Mouse (Mus musculus) ES-Bruce4 (cell line): ENCODE measurements around the gene Ajuba. TPM values are rescaled to one million over a fixed set of nuclear protein-coding genes. Genes with fewer than 3 reads are reported as not detected.

Experiments used
- H3K27ac ChIP-seq: 2 replicates; pipeline ENCODE4 v1.5.1; 2012; ENCODE audit warnings: low read length, inconsistent platforms; ENCODE audit not compliant: insufficient read depth
- H3K27me3 ChIP-seq: 2 replicates; pipeline ENCODE4 v1.6.1; 2012; ENCODE audit warnings: mild to moderate bottlenecking, low read length, inconsistent platforms; ENCODE audit not compliant: control insufficient read depth, poor library complexity, insufficient read depth, severe bottlenecking
- H3K36me3 ChIP-seq: 2 replicates; pipeline ENCODE4 v1.6.1; 2012; ENCODE audit warnings: inconsistent platforms, mild to moderate bottlenecking, low read length, moderate library complexity; ENCODE audit not compliant: control insufficient read depth, poor library complexity, insufficient read depth, severe bottlenecking
- H3K4me1 ChIP-seq: one replicate; pipeline ENCODE4 v1.8.1; 2011; ENCODE audit warnings: low read length; ENCODE audit not compliant: control insufficient read depth, insufficient read depth
- H3K4me3 ChIP-seq: 2 replicates; pipeline ENCODE4 v1.5.1; 2011; ENCODE audit warnings: low read depth, mild to moderate bottlenecking, low read length
- H3K9ac ChIP-seq: 2 replicates; pipeline ENCODE4 v1.6.1; 2012; ENCODE audit warnings: low read depth, mild to moderate bottlenecking, inconsistent platforms; ENCODE audit not compliant: poor library complexity, severe bottlenecking
- H3K9me3 ChIP-seq: replicated peaks from 2 replicates; pipeline ENCODE4 v1.6.1; 2012; ENCODE audit warnings: mild to moderate bottlenecking, low read length, inconsistent platforms; ENCODE audit not compliant: control insufficient read depth, poor library complexity, insufficient read depth, severe bottlenecking
- CTCF ChIP-seq: IDR thresholded peaks from one replicate; pipeline ENCODE4 v1.8.1; 2011; ENCODE audit warnings: low read depth, low read length
- EP300 ChIP-seq: IDR thresholded peaks from 2 replicates; pipeline ENCODE4 v1.6.1; 2011; ENCODE audit warnings: low read depth, low read length; ENCODE audit not compliant: insufficient read depth
- POLR2A ChIP-seq: IDR thresholded peaks from one replicate; pipeline ENCODE4 v1.8.1; 2011; ENCODE audit warnings: low read length; ENCODE audit not compliant: insufficient read depth
- polyA plus RNA-seq: library from polyadenylated mRNA; stranded (reverse); fragments of >200 nt; gene quantifications from 2 replicates; pipeline ENCODE4 v1.2.4, GENCODE M21; 2011; ENCODE audit warnings: low read depth; ENCODE audit not compliant: missing spikeins, insufficient read depth, insufficient read length

Ajuba gene
- polyA plus RNA-seq, 1 experiment, result 112 TPM

DNA sequence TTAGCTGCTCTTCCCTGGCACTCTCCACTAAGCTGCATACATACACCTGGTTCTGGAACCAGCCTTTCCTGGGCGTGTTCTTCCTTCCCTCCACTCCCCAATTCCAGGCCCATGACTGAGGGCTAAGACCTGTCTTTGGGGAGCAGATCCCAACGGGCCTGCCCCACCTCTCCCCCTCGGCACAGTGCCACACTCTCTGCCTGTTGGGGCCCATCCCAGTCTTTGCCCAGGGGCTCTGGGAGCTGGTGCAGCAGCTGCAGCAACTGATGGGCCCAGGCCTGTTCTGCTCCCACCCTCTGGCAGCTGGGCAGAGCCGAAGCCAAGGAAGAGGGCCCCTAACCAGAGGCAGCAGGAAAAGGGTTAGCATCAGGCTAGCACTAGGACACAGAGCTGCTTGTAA, 3.1 kb downstream of the Ajuba start:
- Histone ChIP-seq H3K27me3 (no peaks in the 10 kb centered on the region), H3K36me3 (peaks cover 43% of the 10 kb centered on the region), H3K9me3 (no peaks in the 10 kb centered on the region), H3K4me1 (peaks cover 7% of the 10 kb centered on the region), H3K27ac (peak overlapping the region; percentile 89), H3K9ac (peak overlapping the region; percentile 96), H3K4me3 (peak overlapping the region; percentile 86)
- TF ChIP-seq POLR2A (no peak), EP300 (0 out of 2 replicates have a peak, but pooled peaks have one; percentile 42)

DNA sequence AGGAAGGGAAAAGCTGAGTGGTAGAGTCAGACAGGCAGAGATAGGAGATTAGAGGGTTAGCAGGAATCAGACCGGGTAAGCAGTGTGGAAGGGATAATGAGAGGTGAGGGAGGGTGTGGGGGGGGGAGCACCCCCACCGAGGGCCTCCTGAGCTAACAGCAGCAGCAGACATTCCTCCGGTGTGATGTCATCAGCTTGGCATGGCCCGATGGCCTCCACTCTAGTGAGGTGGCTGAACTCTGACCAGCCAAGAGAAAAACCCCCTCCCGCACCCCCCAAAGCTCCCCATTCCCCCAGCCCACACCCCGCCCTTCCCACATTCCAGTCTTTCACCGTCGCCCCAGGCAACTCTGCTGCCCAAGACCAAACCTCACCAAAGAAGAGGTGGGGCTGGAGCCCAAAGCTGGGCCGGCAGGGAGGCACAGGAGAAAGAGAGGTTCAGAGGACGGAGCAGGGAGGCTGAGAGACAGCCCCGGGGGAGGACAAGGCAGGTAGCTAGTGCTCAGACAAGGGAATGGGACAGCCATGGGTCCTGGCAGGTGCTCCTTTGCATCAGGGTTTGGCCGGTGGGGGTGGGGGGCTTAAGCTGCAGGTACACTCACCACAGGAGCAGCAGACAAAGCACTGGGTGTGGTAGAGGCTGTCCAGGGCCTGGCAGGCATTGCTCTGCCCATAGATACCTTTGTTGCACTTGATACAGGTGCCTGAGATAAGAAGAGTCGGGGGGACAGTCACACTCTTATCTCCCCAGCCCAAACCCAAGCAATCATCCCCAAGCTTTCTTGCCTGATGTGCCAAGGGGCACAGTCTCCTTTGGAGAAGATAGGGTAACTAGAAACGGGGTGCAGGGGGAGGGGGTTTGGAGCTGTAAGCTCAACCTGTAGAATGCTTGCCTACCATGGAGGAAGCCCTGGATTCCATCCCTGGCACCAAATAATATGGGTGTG, 4.3 kb downstream of the Ajuba start:
- H3K27me3 ChIP-seq, result no peaks in the 10 kb centered on the region
- peaks cover 54% of the 10 kb centered on the region for H3K36me3 ChIP-seq
- peak; percentile 87 for TF ChIP-seq EP300
- no peak for TF ChIP-seq CTCF
- H3K4me1 ChIP-seq, result peaks cover 9% of the 10 kb centered on the region
- peak overlapping the region; percentile 96 for H3K9ac ChIP-seq
- no peaks in the 10 kb centered on the region for H3K9me3 ChIP-seq
- H3K27ac ChIP-seq, result peak overlapping the region; percentile 95
- peak overlapping the region; percentile 86 for H3K4me3 ChIP-seq

DNA sequence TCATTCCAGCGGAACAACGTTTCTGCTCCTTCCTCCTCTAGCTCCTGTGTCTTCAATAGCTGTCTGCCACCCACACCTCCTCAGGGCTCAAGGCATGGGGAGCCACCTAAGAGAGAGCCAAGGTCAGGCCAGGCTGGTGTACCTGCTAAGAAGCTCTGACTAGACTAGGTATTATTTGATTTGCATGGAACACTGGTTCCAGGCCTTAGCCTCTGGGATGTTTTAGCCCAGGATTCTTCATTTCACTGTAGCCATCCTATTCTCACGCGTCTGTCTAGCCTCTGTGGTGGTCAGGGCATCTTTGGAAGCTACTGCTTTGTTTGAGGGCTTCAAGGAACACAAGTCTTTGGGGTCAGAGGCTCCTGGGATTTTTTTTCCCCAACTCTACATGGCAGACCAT, 5.2 kb downstream of the Ajuba start:
- Histone ChIP-seq H3K27me3 (no peaks in the 10 kb centered on the region), H3K36me3 (peaks cover 63% of the 10 kb centered on the region), H3K4me1 (peaks cover 9% of the 10 kb centered on the region), H3K9ac (peak overlapping the region; percentile 66), H3K4me3 (peak overlapping the region; percentile 25), H3K9me3 (no peaks in the 10 kb centered on the region), H3K27ac (peak overlapping the region; percentile 95)
- TF ChIP-seq EP300, result no peak
- no peak for TF ChIP-seq POLR2A
- no peak for TF ChIP-seq CTCF

DNA sequence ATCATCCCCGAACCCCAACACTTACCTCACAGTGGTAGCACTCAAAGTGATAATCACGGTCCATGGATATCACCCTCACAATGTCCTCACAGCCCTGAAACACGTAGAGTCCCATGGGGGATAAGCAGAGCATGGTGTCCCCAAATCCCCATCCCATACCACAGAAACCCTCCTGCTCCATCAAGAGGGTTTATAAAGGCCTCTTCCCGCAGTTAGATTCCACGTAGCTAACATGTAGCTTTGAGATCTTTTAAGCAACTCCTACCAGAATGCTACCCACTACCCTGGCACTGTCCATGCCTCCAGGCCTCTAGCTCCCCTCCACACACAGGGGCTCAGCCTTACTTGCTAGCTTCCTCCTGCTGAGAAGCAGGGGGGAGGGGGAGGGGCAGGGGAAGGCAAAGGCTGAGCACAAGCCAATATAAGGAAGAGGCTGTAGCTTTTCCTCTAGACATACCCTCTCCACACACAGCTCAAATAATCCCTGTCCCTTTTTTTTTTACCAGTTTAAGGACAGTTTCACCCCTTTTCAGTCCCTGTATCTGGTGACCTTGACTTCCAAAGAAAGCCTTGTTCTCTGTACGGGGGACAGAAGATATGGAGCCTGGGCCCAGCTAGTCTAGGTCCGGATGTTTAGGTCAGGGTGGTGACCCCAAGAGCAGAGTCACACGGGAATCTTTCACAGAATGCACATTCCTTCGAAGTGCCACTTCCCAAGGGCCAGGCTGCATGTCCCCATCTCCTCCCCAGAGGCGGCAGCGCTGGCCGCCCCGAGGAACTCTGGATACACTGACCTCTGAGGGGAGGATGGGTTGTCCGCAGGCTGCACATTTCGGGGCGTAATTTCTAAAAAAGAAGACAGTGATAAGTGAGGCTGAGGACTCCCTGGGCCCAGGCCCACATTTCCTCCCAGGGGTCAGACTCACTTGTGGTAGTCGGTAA, 7.6 kb downstream of the Ajuba start:
- Histone ChIP-seq H3K9me3 (no peaks in the 10 kb centered on the region), H3K36me3 (peaks cover 54% of the 10 kb centered on the region), H3K4me3 (no peak overlapping the region), H3K27ac (peak overlapping the region; percentile 70), H3K4me1 (peaks cover 9% of the 10 kb centered on the region), H3K27me3 (no peaks in the 10 kb centered on the region), H3K9ac (peak overlapping the region; percentile 20)
- TF ChIP-seq EP300, result 0 out of 2 replicates have a peak, but pooled peaks have one; percentile 16
- TF ChIP-seq CTCF, result no peak

DNA sequence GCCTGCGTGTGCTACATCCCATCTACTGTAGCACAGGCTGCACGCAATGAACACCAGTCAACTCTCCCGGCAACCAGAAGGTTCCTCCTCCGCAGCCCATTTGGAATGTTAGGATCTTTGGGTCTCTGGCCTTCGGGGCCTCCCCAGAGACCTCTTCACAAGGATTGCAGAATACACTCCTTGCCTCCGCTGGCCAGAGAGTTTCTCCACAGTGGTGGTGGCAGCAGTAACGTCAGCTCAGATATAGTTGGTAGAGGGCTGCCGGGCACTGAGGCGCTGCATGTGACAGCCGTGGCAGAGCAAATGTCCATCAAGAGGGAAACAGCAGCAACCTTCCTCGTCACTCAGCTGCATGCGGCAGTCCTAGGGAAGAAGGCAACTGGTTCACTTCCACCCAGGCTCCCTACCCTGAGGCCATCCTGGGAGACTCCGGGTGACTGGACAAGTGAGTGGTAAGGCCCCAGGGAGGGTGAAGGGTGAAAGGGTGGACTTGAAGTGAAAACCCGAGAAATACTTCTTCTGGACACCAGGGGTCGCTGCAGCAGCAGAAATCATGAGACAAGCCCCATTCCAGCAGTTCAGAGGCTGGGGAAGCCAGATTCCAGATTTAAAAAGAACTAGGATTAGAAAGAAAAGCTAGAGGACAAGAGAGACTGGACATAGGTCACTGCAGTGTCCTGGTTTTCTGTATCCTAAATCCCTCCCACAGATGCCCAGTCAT, 8.5 kb downstream of the Ajuba start:
- Histone ChIP-seq H3K4me1 (peaks cover 9% of the 10 kb centered on the region), H3K27me3 (no peaks in the 10 kb centered on the region), H3K4me3 (no peak overlapping the region), H3K27ac (peak overlapping the region; percentile 70), H3K9me3 (no peaks in the 10 kb centered on the region), H3K36me3 (peaks cover 50% of the 10 kb centered on the region), H3K9ac (no peak overlapping the region)
- 0 out of 2 replicates have a peak, but pooled peaks have one; percentile 12 for TF ChIP-seq EP300
- peak; percentile 73 for TF ChIP-seq CTCF
- TF ChIP-seq POLR2A, result no peak
